Mouse (Mus musculus) megakaryocyte, embryonic 14.5 days (primary cell): ENCODE measurements around the gene Abcc4.

Experiments used
- FLI1 ChIP-seq: IDR thresholded peaks from 2 replicates; pipeline ENCODE4 v1.6.1; 2012; ENCODE audit warnings: low read length, inconsistent platforms, mixed read lengths
- GATA1 ChIP-seq: IDR thresholded peaks from 3 replicates; pipeline ENCODE4 v1.6.1; 2012; ENCODE audit warnings: mixed read lengths, low read length, inconsistent platforms, borderline replicate concordance

DNA sequence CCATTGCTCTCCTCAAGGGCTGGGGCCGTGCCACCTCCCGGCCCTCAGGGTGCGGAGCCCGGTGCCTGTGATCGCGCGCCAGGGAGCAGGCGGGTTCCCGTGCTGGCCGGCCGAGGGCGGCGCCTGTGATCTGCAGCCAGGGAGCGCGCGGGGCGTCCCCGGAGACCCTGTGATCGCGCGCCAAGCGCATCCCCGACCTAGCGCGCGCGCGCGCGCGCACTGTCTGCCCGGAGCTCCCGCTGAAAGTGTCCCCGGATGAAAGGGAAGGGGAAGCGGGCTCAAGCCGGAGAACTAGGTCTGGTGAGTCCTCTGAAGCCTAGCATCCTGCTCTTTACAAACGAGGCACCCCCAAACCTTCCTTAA lies 232.2 kb downstream of the Abcc4 start:
- TF ChIP-seq GATA1: no peak
- no peak for TF ChIP-seq FLI1
